Mouse (Mus musculus): ENCODE measurements around the gene Nfat5.

DNA sequence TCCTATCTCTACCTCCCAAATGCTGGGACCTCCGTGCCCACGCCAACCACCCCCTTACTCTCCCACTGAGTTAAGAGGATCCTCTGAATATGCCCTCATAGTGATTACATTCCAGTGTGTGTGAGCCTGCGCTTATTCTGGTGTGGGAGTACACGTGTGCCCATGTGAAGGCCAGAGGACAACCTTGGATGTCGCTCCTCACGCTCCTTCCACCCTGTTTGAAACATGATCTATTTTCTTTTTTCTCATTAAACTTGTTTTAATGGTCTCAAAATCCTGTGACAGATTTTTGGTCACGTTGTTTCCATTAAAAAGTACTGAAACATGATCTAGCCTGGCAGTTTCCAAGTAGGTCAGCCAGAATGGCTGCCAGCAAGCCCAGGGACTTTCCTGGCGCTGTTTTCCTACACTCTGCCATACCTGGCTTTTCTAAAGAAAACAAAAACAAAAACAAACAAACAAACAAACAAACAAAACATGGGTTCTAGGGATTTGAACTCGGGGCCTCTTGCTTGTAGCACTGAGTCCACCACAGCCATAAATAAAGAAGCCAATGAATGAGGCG lies 102.9 kb downstream of the Nfat5 start:
- no peak for TF ChIP-seq EP300 (optimal IDR thresholded peaks at IDR 0.05)
- no peak for TF ChIP-seq CTCF (IDR thresholded peaks at IDR 0.05; ENCODE audit: low read depth)

Measured in stomach, postnatal 0 days (tissue).